Mouse (Mus musculus) mouse embryonic stem cell (cell line): Measurements from ENCODE around the gene Gm49601.

Experiments used
- in situ Hi-C, 2 experiments: fragments of 300-500 bp; cut with MboI; formaldehyde crosslinking; loops; 1 replicate in 1 of 2; 3 replicates in 1 of 2; pipeline ENCODE4 v1.14.3; 2019 to 2020; ENCODE audit warnings: low sequenced_read_pairs in 2 of 2, low pct_unique_long_range_greater_than_20kb in 1 of 2, mixed read lengths in 1 of 2; ENCODE audit not compliant: unreplicated experiment in 1 of 2

Gm49601 gene

GRCm38 (mm10) chr16:18587847-18588737, 38.1 kb downstream of the Gm49601 start:
- in situ Hi-C loops, result loop anchor here in 1 of 2 experiments (25.0 kb wide), 1 partner anchor 776 kb away; no protein-coding TSS in a partner anchor

DNA sequence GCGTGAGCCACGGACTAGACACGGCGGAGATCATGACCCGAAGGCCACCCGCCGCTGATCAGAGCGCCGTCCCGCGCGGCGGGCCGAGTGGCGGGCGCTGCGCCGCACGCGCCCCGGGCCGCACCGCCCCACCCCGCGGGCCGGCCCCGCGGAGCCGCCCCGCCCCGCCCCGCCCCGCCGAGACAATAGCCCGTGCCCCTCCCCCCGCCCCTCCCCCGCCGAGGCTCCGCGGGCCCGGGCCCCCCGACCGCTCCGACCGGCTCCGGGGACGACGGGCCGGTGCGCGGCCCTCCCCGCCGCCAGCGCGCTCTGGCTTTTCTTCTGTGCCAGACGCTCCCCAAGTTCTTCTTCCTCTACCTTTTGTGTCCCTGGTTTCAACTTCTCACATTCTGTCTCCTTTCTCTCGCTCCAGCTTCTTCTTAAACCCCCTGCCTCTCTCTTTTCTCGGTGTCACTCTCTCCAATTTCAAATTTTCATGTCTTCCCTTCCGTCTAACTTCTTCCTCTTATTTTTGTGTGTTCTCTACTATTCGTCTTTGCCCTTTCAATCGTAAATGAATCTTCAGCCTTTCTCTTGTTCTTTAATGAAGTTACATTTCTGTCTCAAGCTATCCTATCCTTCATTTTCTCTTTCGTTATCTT, 39.2 kb downstream of the Gm49601 start:
- in situ Hi-C loops, result loop anchor here in 1 of 2 experiments (25.0 kb wide), 1 partner anchor 775 kb away; no protein-coding TSS in a partner anchor

GRCm38 (mm10) chr16:18586076-18586905, 39.9 kb downstream of the Gm49601 start:
- in situ Hi-C loops, result loop anchor here in 1 of 2 experiments (25.0 kb wide), 1 partner anchor 774 kb away; no protein-coding TSS in a partner anchor

DNA sequence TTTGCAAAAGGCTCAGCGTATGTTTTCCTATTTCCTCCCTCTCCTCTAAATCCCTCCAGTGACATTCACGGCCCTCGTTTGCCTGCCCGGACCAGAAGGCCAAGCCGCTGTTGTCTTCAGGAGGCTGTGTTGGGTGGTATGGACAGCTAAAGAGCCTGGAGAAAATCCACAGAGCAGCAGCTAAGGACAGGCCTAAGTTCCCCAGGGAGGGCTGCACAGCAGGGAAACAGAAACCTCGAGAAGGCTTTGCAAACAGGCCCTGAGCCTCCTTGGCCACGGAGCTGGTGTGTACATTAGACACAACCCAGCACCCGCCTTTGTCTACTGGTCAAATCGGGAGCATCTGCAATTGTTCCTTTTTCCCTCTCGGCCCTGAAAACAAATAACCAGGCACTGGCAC, 40.6 kb downstream of the Gm49601 start:
- in situ Hi-C loops, result loop anchor here in 1 of 2 experiments (25.0 kb wide), 1 partner anchor 773 kb away; no protein-coding TSS in a partner anchor

DNA sequence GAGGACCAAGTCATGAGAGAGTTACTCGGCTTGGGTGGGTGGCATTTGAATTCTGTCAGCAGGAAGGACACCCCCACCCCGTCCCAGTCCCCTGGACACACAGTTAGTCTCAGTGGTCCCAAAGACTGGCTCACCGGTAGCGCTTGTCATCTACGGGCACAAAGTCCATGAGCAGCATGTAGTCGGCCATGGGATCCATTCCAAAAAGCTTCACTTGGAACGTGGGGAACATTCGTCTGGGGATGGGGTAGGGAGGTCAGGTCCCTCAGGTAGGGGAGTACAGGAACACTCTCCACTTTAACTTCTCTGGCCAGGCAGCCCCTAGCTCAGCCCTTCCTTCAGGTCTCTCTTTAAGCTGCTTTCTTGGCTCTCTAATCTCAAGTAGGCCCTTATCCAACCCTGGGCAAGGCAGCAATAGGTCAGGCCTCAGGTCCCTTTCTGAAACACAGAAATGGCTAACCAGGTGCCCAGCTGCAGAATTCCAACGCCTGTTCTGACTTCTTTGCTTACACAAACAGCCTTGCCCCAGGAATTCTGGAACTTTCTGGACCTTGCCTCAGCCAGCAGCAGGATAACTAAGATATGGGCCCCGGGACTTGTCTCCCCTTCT, 41.2 kb downstream of the Gm49601 start:
- in situ Hi-C loops, result loop anchor here in 1 of 2 experiments (5.0 to 25.0 kb wide), 2 partner anchors 37 to 773 kb away; partner anchors contain the start of gene Gp1bb

- in situ Hi-C loops, result loop anchor here in 1 of 2 experiments (5.0 to 25.0 kb wide), 2 partner anchors 38 to 772 kb away; partner anchors contain the start of gene Gp1bb
These were observed 42.4 kb downstream of the Gm49601 start for GRCm38 (mm10) chr16:18583673-18584357.

GRCm38 (mm10) chr16:18583169-18583568, 43.1 kb downstream of the Gm49601 start:
- in situ Hi-C loops, result loop anchor here in 1 of 2 experiments (5.0 to 25.0 kb wide), 2 partner anchors 39 to 771 kb away; partner anchors contain the start of gene Gp1bb

DNA sequence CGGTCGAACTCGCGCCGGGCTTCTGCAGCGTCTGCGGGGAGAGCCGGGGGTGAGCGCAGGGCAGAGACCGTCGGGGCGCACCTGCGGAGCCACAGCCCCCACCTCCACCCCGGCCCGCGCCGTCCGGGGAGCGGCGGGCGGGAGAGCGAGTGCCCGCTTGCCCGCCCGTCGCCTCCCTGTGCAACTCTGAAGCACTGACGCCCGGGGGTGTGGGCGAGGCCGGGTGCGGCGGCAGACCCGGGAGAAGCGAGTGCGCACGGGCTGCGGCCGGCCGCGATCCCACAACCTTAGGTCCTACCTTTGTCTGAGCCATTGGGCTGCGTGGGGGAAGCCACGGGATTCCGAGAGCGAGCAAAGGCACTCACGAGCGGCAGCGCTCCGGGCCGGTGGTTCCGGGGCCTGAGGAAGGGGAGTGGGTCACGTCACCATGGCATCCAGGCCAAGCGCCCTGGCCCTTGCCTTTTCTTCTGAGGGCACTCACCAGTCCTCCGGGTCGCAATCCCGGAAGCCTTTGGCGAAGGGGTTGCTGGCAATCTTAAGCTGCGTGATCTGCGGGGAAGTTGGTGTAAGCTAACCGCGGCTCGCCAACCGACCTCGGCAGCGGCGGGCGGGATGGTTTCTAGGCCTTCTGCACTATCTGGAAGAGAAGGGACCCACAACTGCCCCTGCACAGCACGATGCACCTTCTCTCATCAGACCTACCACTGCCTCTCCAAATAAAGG, 43.6 kb downstream of the Gm49601 start:
- in situ Hi-C loops, result loop anchor here in 1 of 2 experiments (5.0 to 25.0 kb wide), 2 partner anchors 40 to 770 kb away; partner anchors contain the start of gene Gp1bb

DNA sequence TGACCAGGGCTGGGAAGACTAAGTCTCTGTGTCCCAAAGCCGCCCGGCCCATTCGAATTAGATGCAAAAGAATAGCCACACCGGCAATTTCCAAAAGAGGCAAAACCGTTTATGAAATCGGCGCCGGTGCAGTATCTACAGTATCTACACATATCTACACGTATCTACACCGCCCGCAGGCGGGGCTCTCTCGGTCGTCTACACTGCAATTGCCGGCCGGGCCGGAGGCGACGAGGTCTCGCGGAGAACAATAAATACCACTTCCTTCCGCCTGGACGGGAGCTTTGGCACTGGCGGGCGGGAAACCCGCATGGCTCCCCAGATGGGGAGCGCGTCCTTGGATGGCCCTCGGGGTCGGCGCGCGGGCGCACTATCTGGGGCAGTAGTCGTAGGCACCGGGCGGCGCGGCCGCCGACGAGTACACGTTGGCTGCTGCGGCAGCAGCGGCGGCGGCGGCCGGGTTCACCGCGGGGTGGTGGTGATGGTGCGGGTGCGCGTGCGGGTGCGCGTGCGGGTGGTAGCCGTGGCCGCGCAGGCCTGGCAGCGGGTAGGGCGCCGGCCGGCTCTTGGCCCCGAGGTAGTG, 44.5 kb downstream of the Gm49601 start:
- in situ Hi-C loops, result loop anchor here in 1 of 2 experiments (5.0 to 25.0 kb wide), 2 partner anchors 41 to 769 kb away; partner anchors contain the start of gene Gp1bb

- in situ Hi-C loops, result loop anchor here in 1 of 2 experiments (5.0 to 25.0 kb wide), 2 partner anchors 41 to 769 kb away; partner anchors contain the start of gene Gp1bb
These were observed 45.1 kb downstream of the Gm49601 start for GRCm38 (mm10) chr16:18581050-18581622.

DNA sequence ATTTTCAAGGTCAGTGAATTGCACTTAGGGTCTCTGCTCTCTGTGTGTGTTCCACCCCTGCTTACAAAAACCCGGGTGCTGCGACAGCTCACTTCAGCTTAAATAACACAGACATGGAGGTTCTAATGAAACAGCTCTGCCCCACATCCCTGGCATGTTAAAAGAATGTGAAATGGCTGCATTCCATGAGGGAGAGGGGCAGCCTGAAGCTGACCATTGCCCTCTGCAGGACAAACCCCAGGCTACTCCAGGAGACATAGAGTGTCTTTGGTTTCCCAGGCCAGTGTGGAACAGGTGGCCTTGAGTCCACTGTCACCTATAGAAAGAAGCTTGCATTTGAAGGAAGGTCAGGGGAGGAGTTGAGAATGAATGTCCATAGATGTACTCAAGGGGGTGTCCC, 45.8 kb downstream of the Gm49601 start:
- in situ Hi-C loops, result loop anchor here in 1 of 2 experiments (5.0 to 25.0 kb wide), 2 partner anchors 42 to 768 kb away; partner anchors contain the start of gene Gp1bb

DNA sequence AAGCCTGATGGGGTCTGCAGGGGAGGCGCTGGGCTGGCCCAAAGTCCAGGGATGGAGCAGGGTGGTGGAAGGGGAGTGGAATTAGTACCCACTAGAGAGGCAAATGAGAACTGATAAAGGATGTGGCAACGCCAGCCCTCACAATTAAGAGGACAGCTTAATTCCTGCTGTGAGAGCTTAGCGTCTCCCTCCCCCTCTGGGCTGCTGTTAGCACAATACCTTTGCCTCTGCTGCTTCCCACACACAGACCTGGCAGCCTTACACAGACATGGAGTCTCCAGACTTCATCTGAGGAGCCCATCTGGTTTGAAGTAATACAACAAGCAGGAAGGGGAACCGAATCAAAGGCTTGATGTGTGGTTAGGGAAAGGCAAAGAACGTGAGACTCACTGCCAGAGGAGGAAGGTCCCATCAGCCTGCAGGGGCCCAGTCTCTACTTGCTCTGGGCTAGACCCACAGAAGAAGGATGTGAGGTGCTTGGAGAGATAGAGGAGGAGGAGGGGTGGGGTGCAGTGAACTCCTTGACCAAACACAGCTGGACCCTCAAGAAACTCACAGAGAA, 48.5 kb downstream of the Gm49601 start:
- in situ Hi-C loops, result loop anchor here in 1 of 2 experiments (25.0 kb wide), 1 partner anchor 765 kb away; no protein-coding TSS in a partner anchor

DNA sequence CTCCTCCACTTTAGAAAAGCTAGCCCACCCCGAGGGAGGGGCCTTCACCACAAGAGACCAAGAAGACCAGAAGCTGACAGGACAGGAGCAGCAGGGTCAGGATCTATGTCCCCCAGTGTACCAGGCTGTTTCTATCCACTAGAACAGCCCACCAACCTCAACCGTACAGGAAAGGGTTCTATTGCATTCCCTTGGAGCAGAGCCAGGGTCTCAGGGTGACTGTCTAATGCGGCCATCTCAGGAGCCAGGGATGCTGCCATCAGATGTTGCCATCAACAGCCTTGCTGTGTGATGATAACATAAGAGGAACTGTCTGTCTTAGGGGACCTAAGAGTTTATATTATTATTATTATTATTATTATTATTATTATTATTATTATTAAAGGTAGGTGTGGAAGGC, 49.2 kb downstream of the Gm49601 start:
- in situ Hi-C loops, result loop anchor here in 1 of 2 experiments (25.0 kb wide), 1 partner anchor 765 kb away; no protein-coding TSS in a partner anchor

- in situ Hi-C loops, result no loop called here
These were observed 52.0 kb downstream of the Gm49601 start for GRCm38 (mm10) chr16:18574196-18574595.
